Mouse (Mus musculus) heart, embryonic 16.5 days (tissue): ENCODE measurements around the gene Gpsm2. TPM values are rescaled to one million over a fixed set of nuclear protein-coding genes. Genes with fewer than 3 reads are reported as not detected.
A peak's percentile ranks its signal among the peaks of the same experiment; 100 is the strongest.
"Not testable (repeated sequence)": the region's sequence is repeated elsewhere in the genome, so short reads cannot be mapped to it uniquely, and the experiment has no call there.

Experiments used
- ATAC-seq: fragments of 200-750 bp; cut with Nextera tagmentation; replicated peaks from 2 replicates; pipeline ENCODE4 v1.8.0; 2017; ENCODE audit warnings: moderate number of reproducible peaks; ENCODE audit not compliant: insufficient read depth, low FRiP score; ENCODE audit errors: extremely low read depth
- H3K27ac ChIP-seq: fragments of 300-500 bp; sonication (generic); 2 replicates; pipeline ENCODE4 v1.5.1; 2014; ENCODE audit warnings: mild to moderate bottlenecking, low read length, control low read depth, moderate library complexity
- H3K27me3 ChIP-seq: fragments of 300-500 bp; sonication (generic); 2 replicates; pipeline ENCODE4 v1.6.1; 2014; ENCODE audit warnings: low read length, mixed read lengths; ENCODE audit not compliant: control insufficient read depth, insufficient read depth
- H3K36me3 ChIP-seq: fragments of 300-500 bp; sonication (generic); 2 replicates; pipeline ENCODE4 v1.6.1; 2014; ENCODE audit not compliant: control insufficient read depth, insufficient read depth
- H3K4me1 ChIP-seq: fragments of 300-500 bp; sonication (generic); 2 replicates; pipeline ENCODE4 v1.6.1; 2014; ENCODE audit warnings: low read length, mixed read lengths; ENCODE audit not compliant: control insufficient read depth, insufficient read depth
- H3K4me2 ChIP-seq: fragments of 300-500 bp; sonication (generic); 2 replicates; pipeline ENCODE4 v1.6.1; 2014; ENCODE audit warnings: low read depth, mild to moderate bottlenecking, control low read depth, low read length
- H3K4me3 ChIP-seq: fragments of 300-500 bp; sonication (generic); 2 replicates; pipeline ENCODE4 v1.5.1; 2014; ENCODE audit warnings: mild to moderate bottlenecking, control low read depth, low read length
- H3K9ac ChIP-seq: fragments of 300-500 bp; sonication (generic); 2 replicates; pipeline ENCODE4 v1.6.1; 2014; ENCODE audit warnings: low read length, control low read depth
- H3K9me3 ChIP-seq: fragments of 300-500 bp; sonication (generic); replicated peaks from 2 replicates; pipeline ENCODE4 v1.6.1; 2016; ENCODE audit warnings: low read length; ENCODE audit not compliant: control insufficient read depth
- WGBS: fragments of 180-500 bp; shearing (Covaris S2); extraction: QIAGEN DNeasy Blood & Tissue Kit; methylation state at CpG from one replicate; pipeline ENCODE4 v1.1.7; 2014; 5-methylcytosine and 5-hydroxymethylcytosine counted together
- polyA plus RNA-seq: library from polyadenylated mRNA; unstranded; fragments of >200 nt; fragmentation: Nextera tagmentation; extraction: Ambion mirVana; gene quantifications from 2 replicates; pipeline ENCODE4 v1.2.1, GENCODE M21; 2015

Gpsm2 gene
- polyA plus RNA-seq, 1 experiment from 2014 or later = 28.9 TPM

DNA sequence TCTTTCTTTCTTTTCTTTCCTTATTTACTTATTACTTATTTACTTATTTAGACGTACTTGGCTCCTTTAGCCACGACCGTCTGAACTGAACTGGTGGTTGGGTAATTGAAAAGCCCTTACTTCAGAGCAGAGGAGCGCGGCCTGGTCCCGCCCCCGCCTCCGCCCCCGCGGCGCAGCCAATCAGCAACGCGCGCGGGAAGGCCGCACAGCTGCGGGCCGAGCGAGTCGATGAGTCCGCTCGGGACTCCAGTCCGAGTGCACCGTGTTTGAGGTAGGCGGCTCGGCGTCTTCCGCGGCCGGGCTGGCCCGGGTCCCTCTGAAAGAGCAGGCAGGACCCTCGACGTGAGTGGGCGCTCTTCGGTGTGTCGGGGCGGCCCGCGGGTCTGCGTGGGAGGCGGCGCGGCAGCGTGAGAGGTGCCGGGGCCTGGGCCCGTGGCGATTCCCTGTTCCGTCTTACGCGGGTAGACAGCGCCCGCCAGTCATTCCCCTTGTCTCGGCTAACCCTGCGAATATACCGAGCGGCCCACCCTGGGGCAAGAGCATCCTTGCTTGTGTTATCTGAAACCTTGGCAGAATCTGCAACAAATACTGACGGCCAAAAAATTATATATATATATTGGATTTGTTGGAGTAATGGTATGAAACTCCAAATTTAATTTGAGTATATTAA lies 68.3 kb downstream of the Gpsm2 start, which contains the start of gene Clcc1:
TSS of gene Clcc1 (plus strand) at position 204 of the 670 bp plus-strand sequence.
- Histone ChIP-seq H3K4me3 (peak within 1 kb of the TSS; percentile 73), H3K27me3 (no peaks in the 10 kb centered on the region), H3K36me3 (no peaks in the 10 kb centered on the region), H3K9me3 (no peaks in the 10 kb centered on the region), H3K4me1 (peaks cover 10% of the 10 kb centered on the region), H3K9ac (peak within 1 kb of the TSS; percentile 89), H3K27ac (peak within 1 kb of the TSS; percentile 82), H3K4me2 (peak within 1 kb of the TSS; percentile 75)
- ATAC-seq = peak; percentile 95
- 0% methylated on average over 57 of the region's 57 CpGs for WGBS

DNA sequence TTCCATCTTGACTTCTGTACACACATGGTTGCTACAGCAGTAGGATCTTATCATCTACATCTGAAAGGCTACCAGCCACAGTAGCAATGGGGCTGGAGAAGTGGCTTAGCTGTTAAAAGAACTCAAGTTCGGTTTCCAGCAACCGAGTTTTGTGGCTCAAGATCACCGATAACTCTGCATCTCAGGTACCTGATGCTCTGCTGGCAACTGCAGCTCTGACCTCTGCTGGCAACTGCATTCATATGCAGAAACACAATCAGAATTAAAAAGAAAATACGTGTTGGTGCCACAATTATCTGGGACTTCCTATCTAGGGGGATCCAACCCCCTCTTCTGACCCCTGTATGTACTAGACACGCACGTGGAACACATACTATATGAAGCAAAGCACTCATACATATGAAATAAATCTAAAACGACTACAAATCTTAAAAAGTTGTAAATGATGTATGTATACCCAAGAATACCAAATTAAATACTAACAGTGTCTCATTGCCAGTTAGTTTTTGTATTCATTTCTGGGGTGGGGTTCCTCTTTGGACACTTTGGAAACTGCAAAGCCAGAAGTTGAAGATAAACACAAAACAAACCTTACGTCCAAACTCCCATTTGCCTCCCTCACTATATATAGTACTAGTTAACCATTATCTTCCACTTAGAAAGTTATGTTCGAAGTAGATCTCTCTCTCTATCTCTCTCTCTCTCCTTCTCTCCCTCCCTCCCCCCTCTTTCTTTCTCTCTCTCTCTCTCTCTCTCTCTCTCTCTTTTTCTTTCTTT lies 69.1 kb downstream of the Gpsm2 start:
- Histone ChIP-seq H3K9ac (peak overlapping the region; percentile 54), H3K9me3 (no peaks in the 10 kb centered on the region), H3K36me3 (no peaks in the 10 kb centered on the region), H3K4me1 (peaks cover 10% of the 10 kb centered on the region), H3K27me3 (no peaks in the 10 kb centered on the region), H3K27ac (no peak overlapping the region), H3K4me3 (peak overlapping the region; percentile 40), H3K4me2 (peak overlapping the region; percentile 62)
- WGBS = 16% methylated on average over 9 of the region's 9 CpGs
- ATAC-seq = no peak

DNA sequence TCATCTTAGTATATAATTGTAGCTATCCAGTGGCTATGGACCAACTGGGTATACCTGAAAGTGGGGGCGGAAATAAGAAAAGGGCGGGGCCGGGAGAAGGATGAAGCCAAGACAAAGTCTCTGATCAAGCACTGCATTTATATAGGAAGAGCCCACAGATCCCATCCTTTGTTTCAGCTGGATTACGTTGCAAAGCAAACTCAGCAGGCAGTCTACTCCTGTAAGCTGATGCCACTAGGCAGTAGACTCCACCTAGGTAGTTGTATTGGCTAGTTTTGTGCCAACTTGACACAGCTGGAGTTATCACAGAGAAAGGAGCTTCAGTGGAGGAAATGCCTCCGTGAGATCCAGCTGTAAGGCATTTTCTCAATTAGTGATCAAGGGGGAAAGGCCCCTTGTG lies 74.4 kb downstream of the Gpsm2 start:
- H3K4me2 ChIP-seq, H3K9ac ChIP-seq, H3K36me3 ChIP-seq, H3K27ac ChIP-seq, H3K9me3 ChIP-seq, ATAC-seq, H3K4me1 ChIP-seq, H3K4me3 ChIP-seq, H3K27me3 ChIP-seq: not testable (repeated sequence)
- 49% methylated on average over 5 of the region's 5 CpGs for WGBS

DNA sequence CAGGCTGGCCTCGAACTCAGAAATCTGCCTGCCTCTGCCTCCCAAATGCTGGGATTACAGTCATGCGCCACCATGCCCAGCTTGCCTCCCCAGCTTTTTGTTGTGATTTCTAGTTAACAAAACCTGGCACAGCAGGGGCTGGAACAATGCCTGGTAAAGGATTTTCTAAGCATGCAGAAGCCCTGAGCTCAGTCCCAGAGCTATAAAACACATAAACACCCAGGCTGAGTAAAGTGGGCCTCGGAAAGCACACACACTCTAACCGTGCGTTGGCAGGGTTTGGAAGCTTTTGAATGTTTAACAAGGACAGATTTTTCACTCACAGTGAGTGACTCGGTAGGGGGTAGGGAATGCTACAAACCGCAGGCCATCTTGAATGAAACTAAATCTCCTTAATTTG lies 76.1 kb downstream of the Gpsm2 start:
- Histone ChIP-seq H3K4me1 (no peaks in the 10 kb centered on the region), H3K9ac (no peak overlapping the region), H3K36me3 (0 out of 2 replicates have a peak, but pooled peaks cover 2% of the 10 kb centered on the region), H3K4me2 (no peak overlapping the region), H3K9me3 (no peaks in the 10 kb centered on the region), H3K27me3 (no peaks in the 10 kb centered on the region), H3K4me3 (no peak overlapping the region), H3K27ac (no peak overlapping the region)
- ATAC-seq = no peak
- WGBS = 67% methylated on average over 7 of the region's 7 CpGs

DNA sequence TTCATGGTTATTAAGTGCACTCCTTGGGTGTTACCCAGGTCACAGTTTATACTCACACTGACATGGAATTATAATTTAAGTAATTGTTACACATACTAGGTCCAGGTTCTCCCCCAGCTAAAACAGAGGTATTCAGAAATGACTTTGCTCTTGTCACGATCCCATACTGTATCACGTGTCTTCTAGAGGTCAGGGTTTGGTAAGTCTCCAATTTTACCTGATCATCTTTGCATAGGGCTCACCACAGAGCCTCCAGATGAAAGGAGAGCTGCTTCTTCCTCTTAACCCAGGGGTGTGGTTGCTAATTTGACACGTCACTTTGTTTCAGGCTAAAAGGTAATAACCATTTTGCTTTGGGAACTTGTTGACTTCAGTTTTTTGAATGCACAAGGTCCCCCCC lies 77.3 kb downstream of the Gpsm2 start:
- H3K4me1 ChIP-seq = no peaks in the 10 kb centered on the region
- H3K27me3 ChIP-seq = no peaks in the 10 kb centered on the region
- H3K4me3 ChIP-seq = no peak overlapping the region
- ATAC-seq = no peak
- 0 out of 2 replicates have a peak, but pooled peaks cover 2% of the 10 kb centered on the region for H3K36me3 ChIP-seq
- no peaks in the 10 kb centered on the region for H3K9me3 ChIP-seq
- no peak overlapping the region for H3K4me2 ChIP-seq
- WGBS = 84% methylated on average over 3 of the region's 3 CpGs
- H3K9ac ChIP-seq = no peak overlapping the region
- no peak overlapping the region for H3K27ac ChIP-seq

DNA sequence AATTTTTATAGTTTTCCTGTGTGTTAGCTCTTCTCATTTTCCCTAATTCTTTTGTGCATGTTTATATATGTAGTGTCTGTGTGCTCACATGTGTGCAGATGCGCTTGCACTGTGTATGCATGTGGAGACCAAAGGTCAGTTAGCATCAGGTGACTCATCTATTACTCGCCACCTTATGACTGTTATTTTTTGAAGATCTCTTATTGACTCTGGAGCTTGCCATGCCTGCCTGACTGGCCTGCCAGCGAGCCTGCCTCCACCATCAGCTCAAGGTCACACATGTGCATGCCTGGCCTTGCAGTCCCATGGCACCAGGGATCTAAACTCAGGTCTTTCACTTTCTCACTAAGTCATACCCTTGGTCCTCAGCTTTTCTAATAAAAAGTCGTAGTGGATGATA lies 81.1 kb downstream of the Gpsm2 start:
- Histone ChIP-seq H3K4me2 (no peak overlapping the region), H3K9me3 (no peaks in the 10 kb centered on the region), H3K27ac (no peak overlapping the region), H3K27me3 (no peaks in the 10 kb centered on the region), H3K36me3 (0 out of 2 replicates have a peak, but pooled peaks cover 2% of the 10 kb centered on the region), H3K4me3 (no peak overlapping the region), H3K4me1 (no peaks in the 10 kb centered on the region), H3K9ac (no peak overlapping the region)
- WGBS = 75% methylated on average over 4 of the region's 4 CpGs
- no peak for ATAC-seq

DNA sequence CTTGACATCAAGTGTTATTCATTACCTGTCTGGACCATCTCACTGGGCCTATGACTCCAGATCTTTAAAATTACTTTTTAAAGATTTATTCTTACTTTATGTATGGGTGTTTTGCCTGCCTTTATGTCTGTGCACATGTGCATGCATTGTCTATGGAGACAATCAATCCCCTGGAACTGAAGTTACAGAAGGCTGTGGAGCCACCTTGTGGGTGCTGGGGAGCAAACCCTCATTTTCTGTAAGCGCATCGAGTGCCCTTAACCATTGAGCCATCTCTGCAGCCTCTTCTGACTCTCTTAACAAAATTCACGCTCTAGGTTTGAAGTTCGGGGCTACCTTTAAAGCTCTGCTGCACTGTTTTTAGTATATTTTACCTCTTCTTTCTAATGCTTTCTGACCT lies 82.7 kb downstream of the Gpsm2 start:
- no peak overlapping the region for H3K27ac ChIP-seq
- ATAC-seq = no peak

DNA sequence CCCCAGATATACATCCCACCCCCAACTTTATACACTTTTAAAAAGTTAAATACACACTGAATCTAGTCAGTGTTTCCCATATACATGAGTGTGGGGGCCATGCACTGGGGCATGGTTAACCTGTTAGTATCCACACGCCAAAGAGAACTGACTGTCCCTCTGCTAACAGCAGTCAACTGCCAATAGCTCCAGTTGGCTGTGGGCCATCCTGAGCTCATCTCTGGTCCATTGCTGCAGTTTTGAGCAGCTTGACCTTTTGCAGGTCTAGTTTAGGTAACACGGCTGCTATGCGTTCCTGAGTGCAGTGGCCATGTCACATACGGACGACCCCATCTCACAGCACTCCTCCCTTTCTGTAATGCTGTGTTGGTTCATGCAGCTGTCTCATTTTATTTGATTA lies 87.3 kb downstream of the Gpsm2 start:
- H3K4me2 ChIP-seq = no peak overlapping the region
- ATAC-seq = no peak
- H3K27ac ChIP-seq = no peak overlapping the region
- no peaks in the 10 kb centered on the region for H3K4me1 ChIP-seq
- H3K27me3 ChIP-seq = no peaks in the 10 kb centered on the region
- H3K9me3 ChIP-seq = no peaks in the 10 kb centered on the region
- no peak overlapping the region for H3K9ac ChIP-seq
- WGBS = 86% methylated on average over 5 of the region's 5 CpGs
- H3K36me3 ChIP-seq = 0 out of 2 replicates have a peak, but pooled peaks cover 2% of the 10 kb centered on the region
- no peak overlapping the region for H3K4me3 ChIP-seq

More for the DNA sequence above, 82.7 kb downstream of the Gpsm2 start:
- no peaks in the 10 kb centered on the region for H3K9me3 ChIP-seq
- H3K4me2 ChIP-seq = no peak overlapping the region
- WGBS = 55% methylated on average over 4 of the region's 4 CpGs
- no peak overlapping the region for H3K9ac ChIP-seq
- no peaks in the 10 kb centered on the region for H3K4me1 ChIP-seq
- no peaks in the 10 kb centered on the region for H3K27me3 ChIP-seq
- H3K36me3 ChIP-seq = 0 out of 2 replicates have a peak, but pooled peaks cover 2% of the 10 kb centered on the region
- no peak overlapping the region for H3K4me3 ChIP-seq
